Mouse (Mus musculus): ENCODE measurements around the gene Rmi2. TPM values are rescaled to one million over a fixed set of nuclear protein-coding genes. Genes with fewer than 3 reads are reported as not detected.

Gene Rmi2
- total RNA-seq, 2 experiments from 2014 or later: 0.20 to 0.28 TPM

GRCm38 (mm10) chr16:10927026-10927425 is 92.2 kb downstream of the Rmi2 start:
- no peak for DNase-seq

- DNase-seq: no peak
These were observed 98.5 kb downstream of the Rmi2 start for GRCm38 (mm10) chr16:10933372-10933771.

GRCm38 (mm10) chr16:10934047-10934446 is 99.2 kb downstream of the Rmi2 start:
- DNase-seq: no peak

- no peak for DNase-seq
These were observed 102.0 kb downstream of the Rmi2 start for GRCm38 (mm10) chr16:10936700-10937319.

GRCm38 (mm10) chr16:10937497-10937896 is 102.6 kb downstream of the Rmi2 start:
- no peak for DNase-seq

GRCm38 (mm10) chr16:10939932-10940331 is 105.1 kb downstream of the Rmi2 start:
- no peak for DNase-seq

GRCm38 (mm10) chr16:10940661-10941060 is 105.8 kb downstream of the Rmi2 start:
- DNase-seq: no peak

Other genes with a start within 250 kb of the Rmi2 start
- under 1 TPM; 0.42 to 0.66 TPM for gene Socs1, start 49.5 kb upstream of the Rmi2 start, total RNA-seq (2021)
- gene Tnp2, start 46.4 kb upstream of the Rmi2 start, total RNA-seq (2021): not detected
- not detected for gene Prm3, start 44.1 kb upstream of the Rmi2 start, total RNA-seq (2021)
- not detected for gene Prm2, start 38.9 kb upstream of the Rmi2 start, total RNA-seq (2021)
- not detected for gene Prm1, start 29.2 kb upstream of the Rmi2 start, total RNA-seq (2021)
- not detected for gene Gm11172, start 22.1 kb upstream of the Rmi2 start, total RNA-seq (2021)
- 100 to 1,000 TPM; 157 to 167 TPM for gene Snn, start 225.9 kb downstream of the Rmi2 start, total RNA-seq (2021)
- 10 to 100 TPM; 18.4 to 19.9 TPM for gene Litaf, start 231.1 kb downstream of the Rmi2 start, total RNA-seq (2021)